Mouse (Mus musculus): ENCODE measurements at regions not wholly inside any gene's neighbourhood (a gene's known extent, or its start where the extent isn't known, plus 50 kb on each side); places are given as distances from the start of the nearest gene placed in this dataset.
"Not testable (repeated sequence)": the region's sequence is repeated elsewhere in the genome, so short reads cannot be mapped to it uniquely, and the experiment has no call there.

DNA sequence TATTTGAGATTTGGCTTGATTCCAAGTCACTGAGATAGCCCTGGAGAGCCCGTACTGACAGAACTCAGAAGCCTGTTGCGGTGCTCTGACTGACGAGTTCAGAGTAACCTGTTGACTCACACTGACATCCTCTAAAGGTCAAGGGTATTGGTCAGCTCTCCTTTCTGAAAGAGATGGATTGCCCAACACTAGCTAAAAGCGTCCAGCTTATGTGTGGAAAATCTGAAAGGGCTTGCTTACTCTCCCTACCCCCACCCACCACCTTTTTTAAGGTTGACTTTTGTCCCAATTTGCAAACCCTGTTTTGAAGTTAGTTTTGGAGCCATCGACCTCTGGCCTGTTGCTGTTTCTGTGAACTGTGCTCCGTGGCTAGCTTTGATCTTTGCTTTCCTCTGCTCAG lies 92.4 kb upstream of the Palmd start:
- Histone ChIP-seq H3K27ac (ENCODE audit: low read depth, low read length) (no peak overlapping the region), H3K27me3 (ENCODE audit: control insufficient read depth, insufficient read depth, low read length) (no peaks in the 10 kb centered on the region), H3K9me3 (ENCODE audit: control insufficient read depth, low read length) (no peaks in the 10 kb centered on the region), H3K36me3 (ENCODE audit: control insufficient read depth, insufficient read depth, low read length) (no peaks in the 10 kb centered on the region), H3K4me1 (ENCODE audit: control insufficient read depth, insufficient read depth, low read length) (no peaks in the 10 kb centered on the region), H3K9ac (replicated peaks; ENCODE audit: low read depth, low read length) (no peak overlapping the region), H3K4me3 (ENCODE audit: low read depth, low read length) (no peak overlapping the region), H3K4me2 (ENCODE audit: low read depth, low read length) (no peak overlapping the region)
- WGBS = 73% methylated on average over 6 of the region's 6 CpGs
- no peak for ATAC-seq (ENCODE audit: low read depth)

DNA sequence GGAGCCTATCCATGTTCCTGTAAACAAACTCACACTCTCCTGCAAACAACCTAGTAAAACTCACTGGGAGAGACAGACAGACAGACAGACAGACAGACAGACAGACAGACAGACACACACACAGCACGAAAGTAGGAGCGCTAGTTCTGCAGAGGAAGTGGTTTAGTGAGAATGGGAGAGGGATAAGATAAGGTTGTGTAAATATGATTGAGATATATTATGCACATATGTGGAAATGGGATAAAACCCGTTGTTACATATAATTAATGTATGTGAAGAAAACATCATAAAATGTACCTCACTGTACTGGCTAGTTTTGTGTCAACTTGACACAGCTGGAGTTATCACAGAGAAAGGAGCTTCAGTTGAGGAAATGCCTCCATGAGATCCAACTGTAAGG lies 85.9 kb upstream of the Palmd start:
- H3K4me3 ChIP-seq (ENCODE audit: low read depth, low read length); H3K4me2 ChIP-seq (ENCODE audit: low read depth, low read length); H3K9ac ChIP-seq (replicated peaks; ENCODE audit: low read depth, low read length); H3K9me3 ChIP-seq (ENCODE audit: control insufficient read depth, low read length); ATAC-seq (ENCODE audit: low read depth); H3K27me3 ChIP-seq (ENCODE audit: control insufficient read depth, insufficient read depth, low read length); H3K36me3 ChIP-seq (ENCODE audit: control insufficient read depth, insufficient read depth, low read length); H3K27ac ChIP-seq (ENCODE audit: low read depth, low read length); H3K4me1 ChIP-seq (ENCODE audit: control insufficient read depth, insufficient read depth, low read length): not testable (repeated sequence)
- 96% methylated on average over 3 of the region's 3 CpGs for WGBS

DNA sequence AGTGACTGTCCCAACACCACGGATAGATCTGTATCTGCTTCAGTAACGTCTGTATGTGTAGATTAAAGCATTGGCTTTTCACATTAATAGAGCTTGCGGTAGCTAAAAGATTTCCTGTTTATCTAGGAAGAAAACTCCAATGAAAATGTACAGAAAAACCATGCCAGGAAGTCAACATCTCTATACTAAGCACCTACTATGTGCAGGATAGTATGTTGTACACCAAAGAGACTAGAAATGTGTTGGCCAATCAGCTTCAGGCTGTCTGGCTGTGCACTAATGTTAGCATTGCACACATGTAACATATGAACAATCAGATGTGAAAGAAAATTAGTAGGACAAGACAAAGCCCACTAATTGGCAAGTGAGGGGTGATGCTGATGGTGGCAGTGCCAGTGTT lies 82.6 kb upstream of the Palmd start:
- H3K4me3 ChIP-seq (ENCODE audit: low read depth, low read length) = no peak overlapping the region
- no peak overlapping the region for H3K4me2 ChIP-seq (ENCODE audit: low read depth, low read length)
- WGBS = 86% methylated on average over 3 of the region's 3 CpGs
- H3K4me1 ChIP-seq (ENCODE audit: control insufficient read depth, insufficient read depth, low read length) = no peaks in the 10 kb centered on the region
- no peak overlapping the region for H3K9ac ChIP-seq (replicated peaks; ENCODE audit: low read depth, low read length)
- H3K9me3 ChIP-seq (ENCODE audit: control insufficient read depth, low read length) = no peaks in the 10 kb centered on the region
- no peaks in the 10 kb centered on the region for H3K27me3 ChIP-seq (ENCODE audit: control insufficient read depth, insufficient read depth, low read length)
- no peak for ATAC-seq (ENCODE audit: low read depth)
- H3K36me3 ChIP-seq (ENCODE audit: control insufficient read depth, insufficient read depth, low read length) = no peaks in the 10 kb centered on the region
- H3K27ac ChIP-seq (ENCODE audit: low read depth, low read length) = no peak overlapping the region

DNA sequence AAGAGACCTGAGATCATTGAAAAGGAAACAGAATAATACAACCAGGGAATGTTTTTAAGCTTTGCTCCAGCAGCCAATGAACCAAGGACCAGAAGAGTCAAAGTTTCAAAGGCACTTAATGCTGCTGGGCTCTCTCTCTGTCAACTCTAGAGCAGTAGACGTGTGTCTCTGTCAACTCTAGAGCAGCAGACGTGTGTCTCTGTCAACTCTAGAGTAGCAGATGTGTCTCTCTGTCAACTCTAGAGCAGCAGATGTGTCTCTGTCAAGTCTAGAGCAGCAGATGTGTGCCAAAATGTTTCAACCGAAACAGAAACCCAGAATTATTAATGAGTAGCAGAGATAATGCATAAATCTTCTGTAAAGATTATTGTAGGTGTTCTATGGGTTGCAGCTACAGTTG lies 82.1 kb upstream of the Palmd start:
- no peaks in the 10 kb centered on the region for H3K36me3 ChIP-seq (ENCODE audit: control insufficient read depth, insufficient read depth, low read length)
- no peak for ATAC-seq (ENCODE audit: low read depth)
- H3K9me3 ChIP-seq (ENCODE audit: control insufficient read depth, low read length) = no peaks in the 10 kb centered on the region
- H3K4me3 ChIP-seq (ENCODE audit: low read depth, low read length) = no peak overlapping the region
- H3K27me3 ChIP-seq (ENCODE audit: control insufficient read depth, insufficient read depth, low read length) = no peaks in the 10 kb centered on the region
- H3K4me2 ChIP-seq (ENCODE audit: low read depth, low read length) = no peak overlapping the region
- WGBS = 69% methylated on average over 3 of the region's 3 CpGs
- no peak overlapping the region for H3K9ac ChIP-seq (replicated peaks; ENCODE audit: low read depth, low read length)
- no peaks in the 10 kb centered on the region for H3K4me1 ChIP-seq (ENCODE audit: control insufficient read depth, insufficient read depth, low read length)
- no peak overlapping the region for H3K27ac ChIP-seq (ENCODE audit: low read depth, low read length)

DNA sequence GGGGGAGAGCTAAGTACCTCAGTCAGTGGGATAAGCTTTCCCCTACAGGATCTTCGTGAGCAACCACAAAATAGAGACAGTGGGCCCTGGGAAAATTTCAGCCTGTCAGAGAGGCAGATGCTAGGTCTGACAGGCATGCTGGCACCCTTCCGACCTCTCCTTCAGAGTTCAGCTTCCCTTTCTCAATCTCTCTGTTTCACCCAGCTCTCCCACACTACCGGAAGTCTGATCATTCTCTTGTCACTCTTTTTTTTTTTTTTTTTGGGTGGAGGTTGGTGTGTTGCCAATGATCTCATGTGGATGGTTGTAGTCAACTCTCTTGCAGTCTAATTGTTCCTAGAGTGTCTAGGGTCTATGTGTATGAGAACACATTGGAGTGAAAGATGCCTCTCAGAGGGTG lies 80.6 kb upstream of the Palmd start:
- Histone ChIP-seq H3K9ac (replicated peaks; ENCODE audit: low read depth, low read length) (no peak overlapping the region), H3K27me3 (ENCODE audit: control insufficient read depth, insufficient read depth, low read length) (no peaks in the 10 kb centered on the region), H3K9me3 (ENCODE audit: control insufficient read depth, low read length) (no peaks in the 10 kb centered on the region), H3K4me2 (ENCODE audit: low read depth, low read length) (no peak overlapping the region), H3K4me3 (ENCODE audit: low read depth, low read length) (no peak overlapping the region), H3K36me3 (ENCODE audit: control insufficient read depth, insufficient read depth, low read length) (no peaks in the 10 kb centered on the region), H3K27ac (ENCODE audit: low read depth, low read length) (no peak overlapping the region), H3K4me1 (ENCODE audit: control insufficient read depth, insufficient read depth, low read length) (no peaks in the 10 kb centered on the region)
- WGBS = 79% methylated on average over 3 of the region's 3 CpGs
- ATAC-seq (ENCODE audit: low read depth) = no peak

DNA sequence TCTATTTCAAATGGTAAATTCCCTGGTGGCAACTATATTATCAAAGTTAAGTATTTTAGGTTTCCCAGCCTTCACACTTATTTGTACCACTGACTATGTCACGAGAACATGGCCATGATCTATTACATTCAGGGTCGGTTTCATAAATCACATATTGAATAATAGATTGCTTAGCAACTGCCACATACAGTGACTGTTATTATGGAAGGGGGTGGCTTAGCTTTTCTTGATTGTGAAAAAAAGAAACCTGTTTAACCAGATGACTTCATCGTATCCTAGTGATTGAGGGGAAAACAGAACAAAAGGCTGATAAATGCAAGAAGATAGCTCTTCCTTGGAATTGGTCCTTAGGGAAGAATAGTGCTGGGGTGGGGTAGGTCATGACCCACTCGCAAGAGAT lies 76.0 kb upstream of the Palmd start:
- Histone ChIP-seq H3K9me3 (ENCODE audit: control insufficient read depth, low read length) (no peaks in the 10 kb centered on the region), H3K36me3 (ENCODE audit: control insufficient read depth, insufficient read depth, low read length) (no peaks in the 10 kb centered on the region), H3K4me1 (ENCODE audit: control insufficient read depth, insufficient read depth, low read length) (no peaks in the 10 kb centered on the region), H3K9ac (replicated peaks; ENCODE audit: low read depth, low read length) (no peak overlapping the region), H3K27me3 (ENCODE audit: control insufficient read depth, insufficient read depth, low read length) (no peaks in the 10 kb centered on the region), H3K4me2 (ENCODE audit: low read depth, low read length) (no peak overlapping the region), H3K4me3 (ENCODE audit: low read depth, low read length) (no peak overlapping the region), H3K27ac (ENCODE audit: low read depth, low read length) (no peak overlapping the region)
- ATAC-seq (ENCODE audit: low read depth) = no peak
- 56% methylated on average over 4 of the region's 4 CpGs for WGBS

DNA sequence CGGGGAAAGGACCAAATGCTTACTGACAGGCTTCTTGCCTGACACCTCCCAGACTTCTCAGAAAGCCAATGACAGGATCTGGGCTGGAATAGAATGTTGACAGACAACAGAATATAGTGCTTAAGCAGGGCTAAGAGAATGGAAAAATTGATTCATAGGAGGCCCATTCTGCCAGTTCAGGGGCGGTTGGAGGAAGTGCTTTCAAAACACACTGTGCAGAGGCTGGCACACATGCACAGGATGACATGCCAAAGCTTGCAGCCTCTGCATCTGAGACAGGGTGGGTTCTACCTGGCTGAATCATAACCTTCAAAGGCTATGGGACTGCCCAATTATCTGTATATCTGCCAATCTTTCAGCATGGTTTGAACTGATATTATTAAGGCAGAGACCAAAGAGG lies 75.5 kb upstream of the Palmd start:
- H3K27me3 ChIP-seq (ENCODE audit: control insufficient read depth, insufficient read depth, low read length) = no peaks in the 10 kb centered on the region
- no peaks in the 10 kb centered on the region for H3K9me3 ChIP-seq (ENCODE audit: control insufficient read depth, low read length)
- no peaks in the 10 kb centered on the region for H3K4me1 ChIP-seq (ENCODE audit: control insufficient read depth, insufficient read depth, low read length)
- ATAC-seq (ENCODE audit: low read depth) = no peak
- no peak overlapping the region for H3K4me2 ChIP-seq (ENCODE audit: low read depth, low read length)
- WGBS = 86% methylated on average over 2 of the region's 2 CpGs
- H3K9ac ChIP-seq (replicated peaks; ENCODE audit: low read depth, low read length) = no peak overlapping the region
- no peak overlapping the region for H3K4me3 ChIP-seq (ENCODE audit: low read depth, low read length)
- H3K36me3 ChIP-seq (ENCODE audit: control insufficient read depth, insufficient read depth, low read length) = no peaks in the 10 kb centered on the region
- no peak overlapping the region for H3K27ac ChIP-seq (ENCODE audit: low read depth, low read length)

DNA sequence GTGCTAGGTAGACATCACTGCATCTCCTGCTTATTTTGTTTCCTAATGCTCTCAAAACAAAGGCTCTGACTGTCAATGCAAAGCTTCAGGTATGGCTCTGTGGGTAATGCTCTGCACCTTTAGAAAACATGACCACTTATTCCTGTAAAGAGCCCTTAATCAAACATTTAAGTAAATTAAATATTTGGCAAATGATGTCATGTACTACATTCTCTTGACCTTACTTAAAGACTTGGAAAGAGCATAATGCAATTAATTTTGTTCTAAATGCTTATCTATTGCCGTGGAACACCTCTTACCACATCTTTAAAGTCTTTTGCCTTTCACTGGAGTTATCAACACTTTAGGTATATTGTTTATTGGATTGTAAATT lies 70.1 kb upstream of the Palmd start:
- Histone ChIP-seq H3K9me3 (ENCODE audit: control insufficient read depth, low read length) (no peaks in the 10 kb centered on the region), H3K9ac (replicated peaks; ENCODE audit: low read depth, low read length) (no peak overlapping the region), H3K4me1 (ENCODE audit: control insufficient read depth, insufficient read depth, low read length) (no peaks in the 10 kb centered on the region), H3K36me3 (ENCODE audit: control insufficient read depth, insufficient read depth, low read length) (no peaks in the 10 kb centered on the region), H3K27me3 (ENCODE audit: control insufficient read depth, insufficient read depth, low read length) (no peaks in the 10 kb centered on the region), H3K4me3 (ENCODE audit: low read depth, low read length) (no peak overlapping the region), H3K4me2 (ENCODE audit: low read depth, low read length) (no peak overlapping the region), H3K27ac (ENCODE audit: low read depth, low read length) (no peak overlapping the region)
- ATAC-seq (ENCODE audit: low read depth) = no peak
- WGBS = 84% methylated on average over 1 of the region's 1 CpGs

DNA sequence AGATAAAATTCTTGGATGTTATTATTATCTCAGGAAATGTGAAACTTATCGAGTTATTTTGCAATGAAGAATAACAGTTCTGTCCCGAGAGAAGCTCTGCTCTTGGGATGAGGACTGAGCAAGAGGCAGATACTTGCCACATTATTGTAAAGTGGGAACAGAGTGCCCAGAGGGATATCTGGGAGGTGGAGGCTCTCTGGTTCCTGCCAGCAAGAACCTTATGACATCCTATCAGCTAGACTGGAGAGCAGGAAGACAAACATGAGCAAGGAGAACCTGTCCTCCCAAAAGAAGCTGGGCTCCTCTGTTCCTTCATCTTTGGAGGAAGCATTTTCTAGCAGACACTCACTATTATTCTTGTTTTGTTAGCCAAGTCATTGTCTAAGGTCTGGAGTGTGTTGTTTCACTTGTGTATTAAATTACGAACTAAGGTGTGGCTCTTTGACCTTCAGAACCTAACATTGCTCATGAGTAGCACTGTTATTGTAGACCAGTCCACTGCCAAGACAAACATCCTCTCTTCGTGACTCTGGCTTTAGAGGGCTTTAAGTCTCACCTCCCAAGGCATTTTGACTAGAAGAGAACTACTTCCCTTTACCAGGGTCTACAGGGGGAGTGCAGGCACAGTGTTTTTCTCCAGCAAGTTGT lies 69.6 kb upstream of the Palmd start:
- Histone ChIP-seq H3K4me1 (ENCODE audit: control insufficient read depth, insufficient read depth, low read length) (no peaks in the 10 kb centered on the region), H3K4me2 (ENCODE audit: low read depth, low read length) (no peak overlapping the region)
- WGBS = 79% methylated on average over 4 of the region's 4 CpGs

More for the DNA sequence above, 69.6 kb upstream of the Palmd start:
- no peaks in the 10 kb centered on the region for H3K9me3 ChIP-seq (ENCODE audit: control insufficient read depth, low read length)
- no peak overlapping the region for H3K27ac ChIP-seq (ENCODE audit: low read depth, low read length)
- H3K4me3 ChIP-seq (ENCODE audit: low read depth, low read length) = no peak overlapping the region
- ATAC-seq (ENCODE audit: low read depth) = no peak
- no peaks in the 10 kb centered on the region for H3K36me3 ChIP-seq (ENCODE audit: control insufficient read depth, insufficient read depth, low read length)
- H3K27me3 ChIP-seq (ENCODE audit: control insufficient read depth, insufficient read depth, low read length) = no peaks in the 10 kb centered on the region
- no peak overlapping the region for H3K9ac ChIP-seq (replicated peaks; ENCODE audit: low read depth, low read length)

Measured in neural tube, embryonic 14.5 days (tissue).